Mouse (Mus musculus): ENCODE data around the gene Spock1. TPM values are rescaled to one million over a fixed set of nuclear protein-coding genes. Genes with fewer than 3 reads are reported as not detected.
"Not testable (repeated sequence)": the region's sequence is repeated elsewhere in the genome, so short reads cannot be mapped to it uniquely, and the experiment has no call there.

The Spock1 gene
- total RNA-seq, 2 experiments from 2014 or later: not detected

DNA sequence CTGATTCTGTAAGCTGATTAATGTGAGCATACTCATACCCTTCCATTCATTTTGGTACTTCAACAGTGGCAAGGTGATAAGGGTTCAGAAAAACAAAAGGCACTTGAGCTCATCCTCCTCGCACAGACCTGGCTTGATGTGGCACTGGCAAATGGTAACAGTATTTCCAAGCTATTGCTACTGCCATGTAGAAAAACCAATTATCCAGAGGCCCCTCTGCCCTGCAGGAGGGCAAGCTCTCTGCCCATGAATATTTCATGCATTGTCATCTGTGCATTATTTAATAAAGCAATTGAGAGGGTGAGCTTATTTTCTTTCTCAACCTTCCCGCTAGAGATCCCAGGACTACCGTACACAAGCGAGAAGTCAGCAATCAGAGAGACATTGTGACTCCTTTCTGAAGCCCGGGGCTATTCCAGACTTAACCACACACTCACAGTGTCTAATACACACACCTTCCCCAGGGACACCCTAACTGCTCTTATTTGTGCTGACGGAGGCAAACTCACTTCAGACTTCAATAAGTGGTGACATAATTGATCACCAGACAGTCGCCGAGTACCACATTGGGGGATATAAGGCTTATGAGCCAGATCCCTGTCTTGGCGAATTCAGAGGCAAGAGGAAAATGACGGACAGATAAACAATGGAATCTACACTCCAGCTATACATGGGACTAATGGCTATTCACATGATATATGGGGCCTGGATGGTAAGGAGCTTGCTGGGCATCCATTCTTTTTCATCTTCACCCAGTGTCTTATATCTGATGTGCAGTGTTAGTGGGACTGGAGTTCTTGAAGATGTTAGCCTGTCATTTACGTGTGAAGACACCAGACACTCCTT, 296.6 kb downstream of the Spock1 start:
- ATAC-seq (replicated peaks; ENCODE audit: poor library complexity): no peak

- ATAC-seq (replicated peaks; ENCODE audit: poor library complexity): no peak
Measured at GRCm38 (mm10) chr13:57609946-57610345, 298.2 kb downstream of the Spock1 start.

GRCm38 (mm10) chr13:57604437-57604836, 303.7 kb downstream of the Spock1 start:
- ATAC-seq (replicated peaks; ENCODE audit: poor library complexity): no peak

DNA sequence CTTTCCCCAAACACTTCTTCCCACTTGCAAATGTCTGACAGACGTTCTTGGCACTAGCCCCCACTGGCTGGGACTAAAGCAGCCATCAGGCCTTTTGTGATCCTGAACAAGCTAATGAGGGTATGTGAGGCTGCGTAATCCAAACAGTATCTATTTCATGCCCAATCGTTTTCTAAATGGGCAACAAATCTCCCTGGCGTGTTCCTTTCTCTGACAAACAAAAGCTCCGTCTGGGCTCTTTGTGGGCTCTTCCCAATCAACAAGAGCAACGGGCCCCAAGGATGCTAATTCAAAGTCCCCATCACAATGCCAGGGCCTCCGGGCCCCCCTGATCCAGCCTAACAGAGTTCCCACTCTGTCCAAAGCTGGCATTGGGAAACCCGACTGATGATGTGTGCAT, 304.9 kb downstream of the Spock1 start:
- no peak for ATAC-seq (replicated peaks; ENCODE audit: poor library complexity)

DNA sequence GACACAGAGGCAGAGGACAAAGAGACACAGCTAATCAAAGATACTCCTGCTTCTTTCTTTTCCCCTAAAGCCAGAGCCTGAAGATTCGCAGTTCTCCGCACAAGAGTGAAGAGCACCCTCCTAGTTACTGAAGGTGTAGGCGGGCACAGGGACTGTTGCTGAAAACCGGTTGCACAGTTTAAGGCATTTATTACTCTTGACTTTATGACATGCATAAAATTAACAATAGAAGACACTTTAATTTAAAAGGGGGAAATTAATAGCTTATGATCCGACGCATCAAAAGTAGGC, 312.4 kb downstream of the Spock1 start:
- no peak for ATAC-seq (replicated peaks; ENCODE audit: poor library complexity)

DNA sequence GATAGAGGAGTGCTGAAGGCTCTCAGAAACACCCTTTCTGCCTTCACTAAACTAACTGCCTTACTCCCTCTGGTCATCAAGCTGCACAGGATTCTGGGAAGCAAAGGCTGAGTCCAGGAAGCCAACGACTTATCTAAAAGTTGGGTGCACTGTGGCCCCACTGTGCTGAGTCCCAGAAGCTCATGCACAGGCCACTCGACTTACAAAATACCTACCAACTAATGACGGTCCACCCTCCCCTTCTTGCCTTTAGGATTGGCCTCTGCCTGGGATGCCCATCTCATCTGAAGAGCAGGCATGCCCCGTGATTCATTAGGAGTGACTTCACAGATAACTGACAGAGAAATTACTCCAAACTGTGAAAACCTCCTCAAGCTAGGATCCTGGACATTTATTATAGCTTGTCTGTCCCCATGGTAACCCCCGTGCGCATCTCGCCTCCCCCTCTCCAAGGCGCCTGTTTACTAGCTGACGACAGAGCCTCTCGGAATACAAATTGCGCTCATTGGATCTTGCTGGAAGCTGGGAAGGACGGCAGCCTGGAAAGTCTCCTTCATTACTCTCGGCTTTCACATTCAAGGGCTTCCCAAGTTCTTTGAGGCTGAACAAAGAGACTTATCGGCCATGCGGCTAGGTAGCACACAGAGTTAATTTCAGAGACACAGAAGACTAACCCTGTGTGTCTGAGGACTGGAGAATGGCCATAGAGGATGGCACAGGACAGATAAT, 312.9 kb downstream of the Spock1 start:
- ATAC-seq (replicated peaks; ENCODE audit: poor library complexity): no peak

GRCm38 (mm10) chr13:57589338-57589914, 318.7 kb downstream of the Spock1 start:
- ATAC-seq (replicated peaks; ENCODE audit: poor library complexity): not testable (repeated sequence)

DNA sequence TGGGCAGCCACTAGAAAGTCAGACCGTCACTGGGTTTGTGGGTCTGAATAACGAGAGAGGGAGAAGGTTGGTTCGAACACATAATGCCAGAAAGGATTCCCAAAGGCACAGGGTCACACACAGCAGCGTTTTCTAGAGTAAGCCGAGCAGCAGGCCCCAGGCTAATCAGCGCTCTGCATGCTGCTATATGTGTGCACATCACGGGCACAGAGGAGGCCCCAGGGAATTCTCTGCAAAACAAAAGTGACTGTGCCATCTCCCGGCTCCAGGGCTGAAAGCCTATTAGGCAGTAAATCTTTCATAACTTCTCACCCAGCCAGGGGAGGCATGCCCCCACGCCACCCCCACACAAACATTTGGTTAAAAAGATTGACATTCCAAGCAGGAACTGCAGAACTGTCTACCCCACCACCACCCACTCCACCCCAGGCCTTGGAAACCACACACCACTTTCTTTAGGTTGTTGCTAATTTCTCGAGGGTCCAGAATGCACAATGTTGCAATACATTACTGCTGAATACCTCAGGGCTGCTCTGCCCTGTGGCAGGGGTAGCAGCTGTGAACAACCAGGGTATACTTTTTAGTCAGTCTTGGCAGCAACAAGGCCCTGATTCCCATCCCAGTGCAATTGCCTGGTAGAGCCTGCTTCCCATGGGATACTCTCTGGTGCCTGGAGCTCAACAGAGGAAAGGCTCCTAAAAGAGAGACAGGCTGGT, 319.4 kb downstream of the Spock1 start:
- no peak for ATAC-seq (replicated peaks; ENCODE audit: poor library complexity)

DNA sequence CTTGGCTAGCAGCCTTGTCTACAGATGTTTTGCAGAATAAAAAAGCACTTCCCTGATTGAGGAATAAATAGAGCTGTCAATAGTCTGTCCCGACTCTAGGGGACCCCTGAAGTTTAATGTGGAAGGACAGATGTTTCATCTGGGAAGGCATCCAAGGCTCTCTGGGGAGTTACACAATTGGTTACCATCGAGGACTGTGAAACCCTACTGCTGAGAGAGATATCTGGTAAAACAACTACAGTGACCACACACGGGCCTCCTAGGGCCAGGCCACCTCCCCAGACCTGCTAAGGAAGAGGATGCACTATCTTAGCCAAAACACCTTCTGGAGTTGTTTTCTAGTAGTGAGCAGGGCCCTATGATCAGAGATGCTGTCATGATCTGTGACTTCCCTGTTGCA, 323.0 kb downstream of the Spock1 start:
- no peak for ATAC-seq (replicated peaks; ENCODE audit: poor library complexity)

DNA sequence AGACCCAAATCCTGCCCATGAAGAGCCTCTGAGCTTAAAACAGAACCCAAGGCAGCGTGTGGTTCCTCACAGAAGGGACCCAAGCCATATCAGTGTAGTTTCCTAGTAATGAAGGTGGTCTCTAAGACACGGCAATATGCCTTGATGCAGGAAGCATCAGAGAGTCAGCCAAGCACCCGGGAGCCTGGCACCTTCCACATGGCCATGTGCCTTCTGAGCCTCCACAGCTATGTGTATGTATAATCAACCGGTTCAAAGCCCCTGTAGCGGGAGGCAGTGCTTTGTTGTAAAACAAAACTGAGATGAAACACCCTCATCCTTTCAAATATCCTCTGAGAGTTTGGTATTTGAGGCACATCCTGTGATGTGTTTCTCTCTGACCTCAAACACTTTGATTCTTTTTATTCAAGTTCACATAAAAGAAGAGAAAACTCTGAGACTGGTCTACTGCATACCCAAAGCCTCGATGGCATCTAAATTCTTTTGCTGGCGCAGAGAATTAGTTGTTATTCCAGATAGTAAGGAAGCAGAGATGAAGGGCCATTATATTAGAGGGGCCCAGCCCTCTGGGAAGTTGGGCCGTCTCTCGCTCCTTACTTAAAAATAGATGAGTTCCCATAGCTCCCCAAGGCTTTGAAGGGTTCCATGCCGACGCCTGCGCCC, 325.7 kb downstream of the Spock1 start:
- no peak for ATAC-seq (replicated peaks; ENCODE audit: poor library complexity)

- no peak for ATAC-seq (replicated peaks; ENCODE audit: poor library complexity)
Measured at GRCm38 (mm10) chr13:57577541-57578244, 330.4 kb downstream of the Spock1 start.

DNA sequence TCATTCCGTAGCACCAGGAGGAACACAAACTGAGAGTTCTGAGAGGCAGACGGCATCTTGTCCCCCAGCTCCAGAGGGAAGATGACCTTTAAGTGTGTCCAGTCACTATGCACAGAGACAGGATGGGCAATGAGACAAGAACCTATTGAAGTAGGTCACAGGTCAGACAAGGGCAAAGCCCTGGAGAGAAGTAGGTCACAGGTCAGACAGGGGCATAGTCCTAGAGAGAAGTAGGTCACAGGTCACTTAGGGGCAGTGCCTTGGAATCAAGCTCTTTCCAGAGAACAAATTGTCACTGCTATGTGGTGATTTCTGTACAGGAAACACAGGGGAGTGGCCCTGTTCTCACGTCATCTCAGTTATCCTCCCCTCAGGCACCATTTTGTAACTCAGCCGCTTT, 334.6 kb downstream of the Spock1 start:
- ATAC-seq (replicated peaks; ENCODE audit: poor library complexity): no peak

GRCm38 (mm10) chr13:57568404-57568803, 339.7 kb downstream of the Spock1 start:
- no peak for ATAC-seq (replicated peaks; ENCODE audit: poor library complexity)

DNA sequence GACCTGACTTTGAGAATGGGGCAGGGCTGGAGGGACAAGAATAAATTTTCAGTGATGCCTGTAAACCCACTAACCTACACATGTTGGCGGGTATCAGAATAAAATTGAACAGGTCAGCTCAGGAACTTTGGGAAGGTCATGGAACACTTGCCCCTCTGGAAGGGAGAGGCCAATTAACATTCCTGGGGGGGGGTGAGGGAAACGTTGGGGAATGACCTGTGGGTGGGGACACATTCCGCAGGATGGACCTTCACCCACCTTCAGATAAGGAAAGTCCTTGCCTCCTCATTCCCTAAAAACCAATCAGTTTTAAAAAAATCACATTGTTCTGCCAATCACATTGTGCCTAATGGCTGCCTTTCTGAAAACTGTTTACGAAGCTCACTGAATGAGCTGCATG, 352.9 kb downstream of the Spock1 start:
- ATAC-seq (replicated peaks; ENCODE audit: poor library complexity): no peak

- ATAC-seq (replicated peaks; ENCODE audit: poor library complexity): no peak
Measured at GRCm38 (mm10) chr13:57549743-57550142, 358.4 kb downstream of the Spock1 start.

DNA sequence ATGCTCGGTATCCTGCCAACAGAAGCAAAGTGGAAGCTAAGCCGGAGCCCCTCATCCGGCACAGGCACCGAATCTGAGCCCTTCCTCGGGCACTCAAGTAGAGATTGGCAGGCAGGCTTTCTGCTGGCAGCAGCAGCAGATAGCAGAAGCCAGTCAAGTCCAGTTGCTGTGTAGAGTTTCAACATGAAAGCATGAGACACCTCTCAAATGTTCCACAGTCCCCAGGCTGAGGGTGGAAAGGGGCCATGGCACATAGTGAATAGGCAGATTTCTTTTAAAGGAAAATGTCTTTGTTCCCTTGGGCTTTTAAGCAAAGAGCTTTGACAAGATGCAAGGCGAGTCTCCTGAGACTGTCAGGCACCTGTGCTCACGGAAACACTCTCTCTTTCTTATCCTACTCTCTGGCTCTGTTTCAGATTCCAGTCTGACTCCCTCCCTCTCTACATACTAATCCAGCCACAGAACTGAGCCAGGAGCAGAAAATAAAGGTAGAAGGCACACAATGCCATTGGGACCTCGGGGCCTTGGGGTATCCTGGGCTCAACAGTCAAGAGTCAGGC, 371.1 kb downstream of the Spock1 start:
- no peak for ATAC-seq (replicated peaks; ENCODE audit: poor library complexity)

- ATAC-seq (replicated peaks; ENCODE audit: poor library complexity): no peak
Measured at GRCm38 (mm10) chr13:57534325-57534724, 373.8 kb downstream of the Spock1 start.

- no peak for ATAC-seq (replicated peaks; ENCODE audit: poor library complexity)
Measured at GRCm38 (mm10) chr13:57525946-57526345, 382.2 kb downstream of the Spock1 start.

GRCm38 (mm10) chr13:57524546-57524945, 383.6 kb downstream of the Spock1 start:
- ATAC-seq (replicated peaks; ENCODE audit: poor library complexity): no peak

GRCm38 (mm10) chr13:57523366-57523765, 384.8 kb downstream of the Spock1 start:
- no peak for ATAC-seq (replicated peaks; ENCODE audit: poor library complexity)

Measured in megakaryocyte progenitor cell, adult 5-6 weeks (primary cell).